Mouse (Mus musculus) kidney, adult 9 months (tissue): ENCODE results near the gene Naa16.

Experiments used
- DNase-seq: peaks from one replicate; pipeline ENCODE4 v3.0.0; 2022

Gene Naa16

GRCm38 (mm10) chr14:79390265-79390926, at the start of gene Naa16:
Gene Naa16, minus strand, starts transcription at chr14:79390778.
- DNase-seq = peak; percentile 95

DNA sequence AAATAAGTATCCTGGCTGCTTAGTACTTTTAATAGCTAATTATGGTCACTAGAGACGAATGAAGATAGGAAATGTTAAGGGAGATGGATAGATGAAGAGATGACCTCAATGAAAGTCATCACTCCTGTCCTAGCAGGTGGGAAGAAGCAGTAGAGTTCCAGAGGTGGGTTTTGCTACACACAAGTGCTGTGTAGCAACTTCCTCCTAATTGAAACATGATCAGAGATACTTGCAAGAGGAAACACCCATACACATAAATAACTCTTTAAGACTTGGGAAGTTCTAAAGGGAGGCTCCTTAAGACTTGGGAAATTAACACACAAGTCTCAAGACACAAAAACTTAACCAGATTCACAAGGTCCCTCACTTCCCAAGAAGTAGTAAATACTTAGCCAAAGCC, 43.5 kb upstream of the Naa16 start:
- DNase-seq = no peak

DNA sequence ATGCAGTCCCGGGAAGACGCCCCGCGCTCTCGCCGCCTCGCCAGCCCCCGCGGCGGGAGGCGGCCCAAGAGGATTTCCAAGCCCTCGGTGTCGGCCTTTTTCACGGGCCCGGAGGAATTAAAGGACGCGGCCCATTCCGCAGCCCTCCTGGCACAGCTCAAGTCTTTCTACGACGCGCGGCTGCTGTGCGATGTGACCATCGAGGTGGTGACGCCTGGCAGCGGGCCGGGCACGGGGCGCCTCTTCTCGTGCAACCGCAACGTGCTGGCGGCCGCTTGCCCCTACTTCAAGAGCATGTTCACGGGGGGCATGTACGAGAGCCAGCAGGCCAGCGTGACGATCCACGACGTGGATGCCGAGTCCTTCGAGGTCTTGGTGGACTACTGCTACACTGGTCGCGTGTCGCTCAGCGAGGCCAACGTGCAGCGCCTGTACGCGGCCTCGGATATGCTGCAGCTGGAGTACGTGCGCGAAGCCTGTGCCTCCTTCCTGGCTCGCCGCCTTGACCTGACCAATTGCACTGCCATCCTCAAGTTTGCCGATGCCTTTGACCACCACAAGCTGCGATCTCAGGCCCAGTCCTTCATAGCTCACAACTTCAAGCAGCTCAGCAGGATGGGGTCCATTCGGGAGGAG, 36.3 kb upstream of the Naa16 start:
- DNase-seq = peak; percentile 17

GRCm38 (mm10) chr14:79425979-79426729, 35.6 kb upstream of the Naa16 start, which contains the start of gene Kbtbd7:
Gene Kbtbd7, plus strand, starts transcription at chr14:79426511.
- DNase-seq = peak; percentile 96

DNA sequence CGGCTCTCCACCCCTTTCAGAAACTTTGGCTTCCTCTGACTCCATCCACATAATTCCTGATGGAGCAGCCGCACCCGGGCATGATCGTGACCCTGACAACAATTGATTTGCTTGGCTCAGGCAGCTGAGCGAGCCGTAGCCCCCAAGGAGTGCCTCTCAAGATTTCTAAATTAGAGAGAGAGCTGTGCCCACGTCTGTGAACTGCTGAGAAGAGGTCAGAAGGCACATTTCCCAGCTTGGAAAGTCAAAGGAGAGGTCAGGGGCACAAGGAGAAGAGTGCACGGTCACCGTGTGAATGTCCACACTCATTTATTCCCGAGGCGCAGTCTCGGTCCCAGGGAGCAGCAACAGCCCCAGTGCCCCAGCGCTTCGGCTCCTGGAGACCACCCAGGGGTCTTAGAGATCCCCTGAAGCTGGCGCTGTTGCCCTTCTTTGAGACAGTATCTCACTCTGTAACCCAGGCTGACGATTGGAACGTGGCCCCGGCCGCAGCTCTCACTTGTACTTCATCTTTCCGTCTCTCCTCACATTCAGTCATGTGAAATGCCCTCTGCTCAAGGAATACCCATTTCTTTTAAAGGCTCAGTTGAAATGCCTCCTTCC, 29.6 kb upstream of the Naa16 start:
- no peak for DNase-seq

- no peak for DNase-seq
These were observed 22.5 kb upstream of the Naa16 start for GRCm38 (mm10) chr14:79413121-79413520.

DNA sequence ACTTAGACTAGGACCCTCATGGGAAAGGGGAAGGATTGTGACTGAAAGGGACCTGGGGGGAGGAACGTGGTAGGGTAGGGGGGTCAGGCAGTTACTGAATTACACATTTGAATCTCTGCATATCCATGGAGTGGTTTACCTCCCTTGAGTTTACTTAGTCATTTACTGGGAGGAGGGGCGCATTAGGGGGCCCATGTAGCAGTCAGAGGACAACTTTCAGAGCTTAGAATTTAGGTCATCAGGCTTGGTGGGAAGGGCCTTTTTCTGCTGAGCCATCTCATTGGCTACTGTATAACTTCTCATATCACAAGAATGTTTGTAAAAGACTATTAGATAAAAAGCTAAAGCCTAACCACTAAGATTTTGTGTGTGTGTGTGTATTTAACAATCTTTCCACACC, 20.1 kb upstream of the Naa16 start:
- no peak for DNase-seq

- no peak for DNase-seq
These were observed 18.8 kb upstream of the Naa16 start for GRCm38 (mm10) chr14:79409278-79409830.

- DNase-seq = no peak
These were observed 17.1 kb upstream of the Naa16 start for GRCm38 (mm10) chr14:79407641-79408040.

DNA sequence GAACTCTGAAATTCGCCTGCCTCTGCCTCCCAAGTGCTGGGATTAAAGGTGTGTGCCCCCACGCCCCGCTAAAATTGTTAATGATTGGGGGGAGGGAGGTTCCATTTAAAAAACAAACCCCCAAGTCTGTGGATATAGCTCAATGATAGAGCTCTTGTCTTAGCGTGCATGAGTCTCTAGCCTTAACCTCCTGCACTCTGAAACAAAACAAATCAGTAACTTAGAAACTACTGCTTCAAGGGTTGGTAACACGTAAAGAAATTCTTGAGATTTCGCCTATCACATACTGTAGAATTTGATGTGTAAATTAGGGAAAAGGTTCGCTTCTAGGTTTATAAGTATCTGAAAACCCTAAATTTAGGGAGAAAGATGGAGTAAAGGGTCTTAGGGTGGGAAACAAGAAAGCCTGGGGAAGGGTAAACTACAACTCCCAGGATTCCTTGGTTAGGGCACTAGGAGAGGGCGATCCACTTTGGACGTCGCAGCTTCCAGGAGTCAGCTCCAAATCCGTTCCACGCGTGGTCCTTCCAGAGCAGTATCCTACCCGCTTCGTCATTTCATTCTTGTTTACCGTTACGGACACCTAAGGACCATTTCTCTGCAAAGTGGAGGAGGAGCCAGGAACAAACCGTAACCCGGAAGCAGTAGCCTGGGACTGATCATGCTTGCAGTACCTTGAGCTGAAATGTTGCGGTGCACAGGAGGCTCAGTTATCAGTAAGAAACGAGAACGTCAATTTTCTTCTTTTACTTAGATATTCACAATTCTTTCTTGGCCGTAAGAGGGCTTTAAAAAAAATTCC, 6.9 kb upstream of the Naa16 start, which contains the start of gene Mtrf1:
Mtrf1 (plus strand) TSS at position 452 of the 802 bp plus-strand sequence.
- peak; percentile 75 for DNase-seq

DNA sequence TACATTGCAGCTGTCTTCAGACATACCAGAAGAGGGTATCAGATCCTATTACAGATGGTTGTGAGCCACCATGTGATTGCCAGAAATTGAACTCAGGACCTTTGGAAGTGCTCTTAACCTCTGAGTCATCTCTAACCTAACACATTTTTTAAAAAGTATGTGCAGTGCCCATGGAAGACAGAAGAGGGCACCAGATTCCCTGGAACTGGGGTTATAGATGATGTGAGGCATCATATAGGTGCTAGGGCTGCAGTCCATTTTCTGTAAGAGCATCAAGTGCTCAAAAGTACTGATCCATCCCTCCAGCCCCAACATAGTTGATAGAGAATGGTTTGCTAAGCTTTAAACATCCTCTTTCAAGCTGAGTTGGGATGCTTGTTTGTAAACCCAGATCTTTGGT, 4.0 kb upstream of the Naa16 start:
- DNase-seq = peak; percentile 49

DNA sequence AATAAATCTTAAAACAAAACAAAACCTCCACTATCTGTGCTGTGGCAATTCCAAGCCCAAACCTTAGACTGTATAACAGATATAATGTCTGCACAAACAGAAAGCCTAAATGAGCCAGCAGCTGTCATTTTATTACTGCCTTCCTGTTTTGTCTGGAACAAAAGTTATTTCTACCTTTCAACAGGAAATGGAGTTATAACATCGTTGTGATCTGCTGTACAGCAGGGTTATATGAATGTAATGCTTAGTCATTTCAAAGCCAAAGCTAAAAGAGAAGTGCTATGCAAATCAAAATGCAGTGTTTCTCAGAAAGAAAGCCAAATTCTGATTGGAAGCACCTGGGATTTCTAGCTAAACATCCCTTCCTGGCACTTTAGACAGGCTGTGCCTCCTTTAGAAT, 2.7 kb upstream of the Naa16 start:
- no peak for DNase-seq

GRCm38 (mm10) chr14:79389438-79390264, 927 bp downstream of the Naa16 start:
- peak; percentile 59 for DNase-seq

- DNase-seq = no peak
These were observed 2.3 kb downstream of the Naa16 start for GRCm38 (mm10) chr14:79388304-79388703.

DNA sequence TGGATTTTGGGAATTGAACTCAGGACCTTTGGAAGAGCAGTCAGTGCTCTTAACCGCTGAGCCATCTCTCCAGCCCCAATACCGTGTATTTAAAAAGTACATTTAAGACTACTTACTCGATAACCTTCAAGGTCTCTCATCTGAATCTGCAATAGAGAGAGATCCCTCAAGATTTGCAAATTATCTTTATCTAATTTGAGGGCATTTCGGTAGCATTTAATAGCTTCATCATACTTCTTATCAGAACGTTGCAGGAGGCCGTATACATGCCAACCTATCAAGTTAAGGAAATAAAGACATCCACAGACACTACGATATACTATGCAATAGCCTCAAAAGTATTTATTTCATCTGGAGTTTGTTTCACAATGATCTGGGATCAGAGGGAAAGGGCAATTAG, 7.5 kb downstream of the Naa16 start:
- no peak for DNase-seq

GRCm38 (mm10) chr14:79377041-79377440, 13.5 kb downstream of the Naa16 start:
- DNase-seq = no peak

DNA sequence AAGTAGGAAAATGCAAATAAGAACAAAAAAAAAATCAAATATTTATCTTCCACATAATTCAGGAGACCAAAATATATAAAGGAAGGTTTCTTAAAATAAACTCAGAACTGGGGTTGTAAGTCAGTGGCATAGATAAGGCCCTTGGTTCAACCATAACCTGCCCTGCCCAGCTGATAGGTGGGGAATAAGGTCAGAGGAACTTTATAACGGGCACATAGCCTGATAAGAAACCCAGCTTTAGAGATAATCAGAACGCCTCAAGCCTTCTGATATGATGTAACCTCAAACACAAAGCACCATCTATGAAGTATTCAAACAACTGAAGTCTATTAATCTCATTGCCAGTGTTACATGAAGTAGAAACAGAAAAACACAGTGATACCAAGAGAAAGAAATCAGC, 32.5 kb downstream of the Naa16 start:
- no peak for DNase-seq

- DNase-seq = no peak
These were observed 44.2 kb downstream of the Naa16 start for GRCm38 (mm10) chr14:79346384-79346783.

DNA sequence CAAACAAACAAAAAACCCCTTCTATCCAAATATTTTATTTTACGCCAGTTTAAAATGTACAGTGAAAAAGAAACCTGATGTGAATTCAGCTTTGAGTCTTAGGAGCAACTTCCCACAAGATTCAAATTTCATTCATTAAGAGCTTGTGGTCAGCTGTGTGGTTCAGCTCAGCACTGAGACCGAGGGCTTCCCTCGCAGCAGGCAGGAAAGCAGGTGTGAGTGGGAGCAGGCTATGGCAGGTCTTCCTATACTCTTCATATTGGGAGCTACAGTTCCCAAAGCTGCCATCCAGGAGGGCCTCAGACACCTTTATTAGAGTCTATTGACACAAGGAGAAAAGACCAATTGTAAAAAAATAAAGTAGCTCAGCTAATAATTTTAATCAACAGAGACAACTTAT, 55.0 kb downstream of the Naa16 start:
- no peak for DNase-seq

DNA sequence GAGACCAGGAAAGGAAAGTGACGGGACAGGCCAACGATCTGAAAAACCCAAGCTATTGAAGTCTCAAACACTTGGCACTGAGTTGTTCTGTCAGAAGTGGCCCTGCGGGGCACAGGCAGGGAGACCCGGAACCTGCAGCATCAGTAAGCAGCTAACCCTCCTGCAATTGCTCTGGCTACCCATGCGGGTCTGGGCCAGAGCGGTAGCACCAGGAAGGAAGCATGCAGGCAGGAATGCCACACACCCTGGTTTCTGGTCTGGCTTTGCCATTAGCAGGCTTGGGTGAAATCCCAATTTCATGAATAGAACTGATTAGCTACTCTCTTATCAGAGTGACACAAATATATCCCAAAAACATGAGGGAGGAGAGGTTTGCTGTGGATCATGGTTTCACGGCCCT, 58.6 kb downstream of the Naa16 start:
- no peak for DNase-seq

GRCm38 (mm10) chr14:79330944-79331561, 59.5 kb downstream of the Naa16 start:
- DNase-seq = no peak
